Mouse (Mus musculus): ENCODE data around the gene Sdcbp2. TPM values are rescaled to one million over a fixed set of nuclear protein-coding genes. Genes with fewer than 3 reads are reported as not detected.

Sdcbp2 gene
- polyA plus RNA-seq, 1 experiment = 24.9 TPM

- DNase-seq (ENCODE audit: low read depth) = no peak
These were observed 59.2 kb downstream of the Sdcbp2 start for GRCm38 (mm10) chr2:151631406-151632158.

DNA sequence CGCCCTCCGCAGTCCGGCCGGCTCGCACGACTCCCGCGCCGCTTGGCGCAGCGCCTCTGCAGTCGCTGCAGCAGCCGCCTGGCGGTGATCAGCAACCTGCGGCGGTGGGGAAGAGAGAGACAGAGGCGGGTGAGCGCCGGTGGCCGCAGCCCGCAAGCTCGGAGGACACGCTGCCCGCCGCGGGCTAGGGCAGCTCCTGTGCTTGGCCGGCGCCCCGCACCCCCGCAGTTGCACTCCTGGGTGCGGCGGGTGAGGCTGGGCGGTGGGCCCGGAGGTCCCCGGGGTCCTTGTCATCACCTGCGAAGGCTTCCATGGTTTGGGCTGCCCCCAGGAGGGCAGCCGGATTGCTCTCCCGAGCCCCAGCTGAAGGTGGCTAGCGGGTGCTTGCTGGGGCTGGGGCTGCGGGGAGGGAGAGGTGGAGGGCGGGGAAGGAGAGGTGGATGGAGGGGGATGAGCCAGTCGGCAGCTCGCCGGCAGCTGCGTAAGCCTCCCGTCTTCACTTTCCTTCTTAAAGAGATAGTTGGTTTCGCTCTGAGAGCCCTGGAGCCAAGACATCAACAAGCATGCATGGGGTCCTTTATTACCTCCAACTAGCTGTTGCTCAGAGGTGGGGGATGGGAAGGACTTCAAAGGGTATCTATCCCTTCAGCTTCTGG is 59.9 kb downstream of the Sdcbp2 start, which contains the start of gene Snph:
Gene Snph, minus strand, starts transcription at position 435 of the 656 bp plus-strand sequence.
- DNase-seq (ENCODE audit: low read depth) = no peak

DNA sequence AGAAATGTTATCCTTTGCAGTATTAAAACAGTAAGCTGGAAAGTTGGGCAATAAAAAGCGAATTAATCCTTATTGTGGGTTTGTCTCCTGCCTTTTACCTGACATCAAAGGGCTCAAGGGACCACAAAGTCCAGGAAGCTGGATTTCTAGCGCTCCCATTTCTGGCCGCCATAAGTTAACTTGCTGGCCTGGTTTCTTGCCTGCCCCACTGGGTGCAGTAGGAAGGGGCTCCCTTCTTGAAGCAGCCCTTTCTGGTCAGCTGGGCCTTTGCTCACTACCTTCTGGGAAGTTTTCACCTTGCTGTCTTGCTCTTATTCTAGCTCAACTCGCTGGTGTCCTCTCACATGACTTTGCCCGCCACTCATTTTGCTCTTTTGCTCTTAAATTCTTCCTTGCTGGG is 60.6 kb downstream of the Sdcbp2 start:
- no peak for DNase-seq (ENCODE audit: low read depth)

- DNase-seq (ENCODE audit: low read depth) = no peak
These were observed 62.5 kb downstream of the Sdcbp2 start for GRCm38 (mm10) chr2:151634903-151635302.

- no peak for DNase-seq (ENCODE audit: low read depth)
These were observed 63.1 kb downstream of the Sdcbp2 start for GRCm38 (mm10) chr2:151635362-151636014.

DNA sequence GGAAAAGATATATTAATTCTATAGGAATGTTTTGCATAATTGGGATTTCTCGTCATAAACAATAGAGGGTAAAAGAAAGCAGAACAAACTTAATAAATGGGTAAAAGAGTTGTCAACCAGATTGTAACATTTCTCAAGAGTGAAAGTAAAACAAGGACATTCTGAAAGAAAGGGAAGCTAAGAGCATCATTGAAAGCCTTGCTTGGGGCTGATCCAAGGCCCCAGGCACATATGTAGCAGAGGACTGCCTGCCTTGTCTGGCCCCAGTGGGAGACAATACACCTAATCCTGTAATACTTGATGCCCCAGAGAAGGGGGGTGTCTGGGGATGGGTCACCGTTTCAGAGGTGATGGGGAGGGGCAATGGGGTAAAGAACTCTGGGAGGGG is 63.6 kb downstream of the Sdcbp2 start:
- DNase-seq (ENCODE audit: low read depth) = no peak

Other genes starting within 250 kb of the Sdcbp2 start
- 0.05 TPM in 1 of 2 replicates, not detected in the other for gene 4921509C19Rik, start 96.5 kb upstream of the Sdcbp2 start, polyA plus RNA-seq (2012; rRNA removed)
- 68.3 and 71.0 TPM in 2 replicates for gene Nsfl1c, start 78.4 kb upstream of the Sdcbp2 start, polyA plus RNA-seq (2012; rRNA removed)
- gene Fkbp1a, start 30.1 kb upstream of the Sdcbp2 start, polyA plus RNA-seq (2012; rRNA removed) = 139 and 154 TPM in 2 replicates
- 1.3 and 2.3 TPM in 2 replicates for gene Snph, start 60.0 kb downstream of the Sdcbp2 start, polyA plus RNA-seq (2012; rRNA removed)
- gene Rad21l, start 95.9 kb downstream of the Sdcbp2 start, polyA plus RNA-seq (2012; rRNA removed) = not detected in 2 replicates
- gene Tmem74b, start 129.4 kb downstream of the Sdcbp2 start, polyA plus RNA-seq (2012; rRNA removed) = 0.09 and 0.19 TPM in 2 replicates
- 47.6 and 49.7 TPM in 2 replicates for gene Psmf1, start 171.6 kb downstream of the Sdcbp2 start, polyA plus RNA-seq (2012; rRNA removed)

Data from gonadal fat pad, adult 2 months (tissue).